Mouse (Mus musculus): ENCODE results near the gene Pls1. TPM values are rescaled to one million over a fixed set of nuclear protein-coding genes. Genes with fewer than 3 reads are reported as not detected.

The Pls1 gene
- polyA plus RNA-seq, 1 experiment from 2014 or later = 3.8 TPM

DNA sequence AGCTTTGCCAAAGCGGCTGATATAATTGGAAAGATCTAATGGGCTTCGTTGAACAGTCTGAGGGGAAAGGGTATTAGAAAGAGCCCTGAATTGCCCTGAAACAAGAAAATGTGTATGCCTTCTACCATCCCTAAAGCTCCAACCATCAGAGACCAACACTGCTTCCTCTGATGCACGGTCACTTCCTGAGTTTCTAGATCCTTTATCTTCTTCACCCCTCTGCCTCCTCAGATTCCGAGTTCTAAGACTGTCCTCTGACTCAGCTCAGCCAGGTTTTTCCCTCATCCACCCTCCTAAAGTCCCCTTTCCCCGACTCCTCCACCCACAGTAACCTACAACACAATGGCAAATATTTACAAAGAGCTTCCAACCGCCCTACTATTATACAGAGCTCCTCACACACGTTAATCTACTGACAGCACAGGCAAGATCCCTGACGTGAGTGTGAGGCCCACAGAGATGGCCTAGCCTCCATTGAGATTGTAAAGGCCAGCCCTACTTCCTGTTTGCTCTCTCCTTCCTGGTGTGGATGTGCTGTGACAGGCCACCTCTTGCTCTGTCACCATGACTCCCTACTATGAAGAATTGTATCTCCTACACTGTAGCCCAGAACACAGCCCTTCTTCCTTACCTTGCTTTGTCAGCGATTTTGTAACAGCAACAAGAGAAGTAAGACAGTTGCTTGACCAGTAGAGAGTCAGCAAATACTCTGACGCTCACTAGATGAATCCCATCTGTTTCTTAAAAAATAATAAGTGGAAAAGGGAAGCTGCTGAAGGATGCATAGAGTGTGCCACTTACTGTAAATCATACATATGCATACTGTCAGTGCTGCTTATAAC lies 43.3 kb downstream of the Pls1 start:
- Histone ChIP-seq H3K9ac (replicated peaks) (no peak overlapping the region), H3K36me3 (no peaks in the 10 kb centered on the region), H3K4me3 (no peak overlapping the region), H3K4me2 (replicated peaks) (no peak overlapping the region), H3K27ac (replicated peaks) (no peak overlapping the region), H3K9me3 (no peaks in the 10 kb centered on the region), H3K4me1 (no peaks in the 10 kb centered on the region), H3K27me3 (no peaks in the 10 kb centered on the region)
- no peak for ATAC-seq (ENCODE audit: low FRiP score, low read depth)
- WGBS = 67% methylated on average over 10 of the region's 10 CpGs

DNA sequence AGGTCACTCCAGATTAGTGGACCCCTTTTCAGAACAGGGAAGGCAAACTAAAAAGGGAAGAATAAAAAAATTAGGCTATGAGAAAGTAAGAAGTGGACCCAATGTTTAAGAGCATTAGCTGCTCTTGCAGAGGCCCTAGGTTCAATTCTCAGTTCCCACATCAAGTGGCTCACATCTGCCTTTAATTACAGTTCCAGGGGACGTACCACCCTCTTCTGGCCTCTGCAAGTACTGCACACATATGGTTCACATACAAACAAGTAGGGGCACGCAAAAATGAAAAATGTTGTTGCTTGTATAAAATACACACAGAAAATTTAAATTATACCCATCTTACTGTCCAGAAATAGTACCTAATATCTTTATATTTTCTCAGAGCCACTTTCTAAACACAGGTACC lies 48.8 kb downstream of the Pls1 start:
- H3K4me3 ChIP-seq = no peak overlapping the region
- H3K9ac ChIP-seq (replicated peaks) = no peak overlapping the region
- no peak overlapping the region for H3K27ac ChIP-seq (replicated peaks)
- no peaks in the 10 kb centered on the region for H3K4me1 ChIP-seq
- no peaks in the 10 kb centered on the region for H3K36me3 ChIP-seq
- no peaks in the 10 kb centered on the region for H3K27me3 ChIP-seq
- H3K9me3 ChIP-seq = no peaks in the 10 kb centered on the region
- no peak for ATAC-seq (ENCODE audit: low FRiP score, low read depth)
- 82% methylated on average over 2 of the region's 2 CpGs for WGBS
- no peak overlapping the region for H3K4me2 ChIP-seq (replicated peaks)

DNA sequence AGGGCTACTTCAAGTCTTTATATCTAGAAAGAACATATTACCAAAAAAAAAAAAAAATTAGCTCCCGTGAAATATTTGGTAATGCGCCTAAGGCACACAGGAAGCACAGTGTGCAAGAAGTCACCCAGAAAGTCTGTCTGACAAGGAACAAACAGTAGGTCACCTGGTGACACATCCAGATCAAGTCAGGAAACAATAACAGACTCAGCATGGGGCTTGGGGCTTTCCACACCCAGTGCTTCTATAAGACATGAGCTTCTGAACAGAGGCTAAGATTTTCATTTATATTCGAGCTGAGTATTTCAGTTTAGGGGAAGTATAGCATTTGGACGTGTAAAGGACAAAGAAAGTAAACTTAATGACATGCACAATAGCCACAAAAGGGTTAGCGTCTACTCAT lies 49.3 kb downstream of the Pls1 start:
- no peaks in the 10 kb centered on the region for H3K9me3 ChIP-seq
- H3K4me3 ChIP-seq = no peak overlapping the region

DNA sequence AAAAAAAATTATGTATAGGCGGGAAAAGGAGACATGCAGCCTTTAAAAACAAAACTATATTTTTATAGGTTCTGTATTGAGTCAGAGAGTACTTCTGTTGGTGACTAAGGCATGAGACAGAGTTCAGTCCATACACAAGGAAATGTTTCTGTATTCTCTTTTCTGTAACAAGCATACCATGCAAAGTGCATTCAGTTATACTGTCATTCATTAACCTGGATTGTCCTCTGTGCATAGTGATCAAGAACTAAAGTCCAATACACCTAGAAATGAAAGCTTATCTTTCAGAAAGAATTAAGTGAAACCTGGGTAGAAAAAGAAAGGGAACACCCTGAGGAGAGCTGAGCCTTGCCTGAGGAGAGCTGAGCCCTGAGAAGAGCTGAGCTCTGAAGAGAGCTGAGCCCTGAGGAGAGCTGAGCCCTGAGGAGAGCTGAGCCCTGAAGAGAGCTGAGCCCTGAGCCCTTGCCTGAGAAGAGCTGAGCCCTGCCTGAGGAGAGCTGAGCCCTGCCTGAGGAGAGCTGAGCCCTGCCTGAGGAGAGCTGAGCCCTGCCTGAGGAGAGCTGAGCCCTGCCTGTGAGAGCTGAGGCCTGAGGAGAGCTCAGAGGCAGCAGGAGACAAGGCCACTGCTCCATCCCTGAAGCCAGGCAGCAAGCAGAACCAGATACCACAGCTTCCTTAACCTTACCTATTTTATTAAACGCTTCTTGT lies 49.9 kb downstream of the Pls1 start:
- 80% methylated on average over 2 of the region's 2 CpGs for WGBS
- H3K9ac ChIP-seq (replicated peaks) = no peak overlapping the region

More for the DNA sequence above, 49.3 kb downstream of the Pls1 start:
- Histone ChIP-seq H3K36me3 (no peaks in the 10 kb centered on the region), H3K9ac (replicated peaks) (no peak overlapping the region), H3K4me1 (no peaks in the 10 kb centered on the region), H3K27ac (replicated peaks) (no peak overlapping the region), H3K4me2 (replicated peaks) (no peak overlapping the region), H3K27me3 (no peaks in the 10 kb centered on the region)
- ATAC-seq (ENCODE audit: low FRiP score, low read depth) = no peak
- WGBS = 27% methylated on average over 5 of the region's 5 CpGs

DNA sequence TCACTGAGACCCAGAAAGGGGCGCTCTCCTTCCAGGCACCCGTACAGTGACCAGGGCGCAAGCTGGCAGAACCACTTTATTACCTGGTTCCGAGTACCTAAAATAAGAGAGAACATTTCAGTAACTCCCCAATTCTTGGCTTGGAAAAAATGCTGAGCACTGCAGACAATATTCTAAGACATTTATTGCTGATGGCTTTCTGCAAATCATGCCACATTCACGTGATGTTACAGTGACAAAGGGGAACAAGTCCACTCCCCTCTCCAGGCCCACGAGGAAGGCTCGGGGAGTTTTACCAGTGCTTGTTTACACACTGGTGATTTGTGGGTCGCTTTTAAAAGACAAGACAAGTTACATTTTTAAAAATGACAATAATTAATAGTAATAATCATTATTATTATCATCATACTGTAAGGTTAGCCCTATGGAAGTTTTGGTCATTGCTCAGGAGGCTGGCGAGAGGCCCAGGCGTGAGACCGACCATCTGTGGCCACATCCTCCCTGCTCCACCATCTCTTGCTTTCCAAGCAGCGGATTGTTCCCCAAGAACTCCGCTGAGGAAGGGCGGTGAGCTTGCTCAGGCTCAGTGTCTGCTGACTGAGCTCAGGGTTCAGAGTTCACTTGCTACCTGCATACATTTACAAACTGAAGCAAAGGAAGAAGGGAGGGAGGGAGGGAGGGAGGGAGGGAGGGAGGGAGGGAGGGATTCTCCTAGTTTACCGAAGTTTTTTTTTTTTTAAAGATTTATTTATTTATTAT lies 50.9 kb downstream of the Pls1 start:
- WGBS = 91% methylated on average over 15 of the region's 15 CpGs
- Histone ChIP-seq H3K9ac (replicated peaks) (no peak overlapping the region), H3K4me1 (no peaks in the 10 kb centered on the region), H3K36me3 (no peaks in the 10 kb centered on the region), H3K27me3 (no peaks in the 10 kb centered on the region), H3K27ac (replicated peaks) (no peak overlapping the region), H3K9me3 (no peaks in the 10 kb centered on the region), H3K4me2 (replicated peaks) (no peak overlapping the region), H3K4me3 (no peak overlapping the region)
- ATAC-seq (ENCODE audit: low FRiP score, low read depth) = no peak

More for the DNA sequence above, 49.9 kb downstream of the Pls1 start:
- H3K9me3 ChIP-seq = no peaks in the 10 kb centered on the region
- H3K4me2 ChIP-seq (replicated peaks) = no peak overlapping the region
- no peak for ATAC-seq (ENCODE audit: low FRiP score, low read depth)
- no peaks in the 10 kb centered on the region for H3K36me3 ChIP-seq
- no peaks in the 10 kb centered on the region for H3K27me3 ChIP-seq
- no peak overlapping the region for H3K27ac ChIP-seq (replicated peaks)
- H3K4me3 ChIP-seq = no peak overlapping the region
- H3K4me1 ChIP-seq = no peaks in the 10 kb centered on the region

DNA sequence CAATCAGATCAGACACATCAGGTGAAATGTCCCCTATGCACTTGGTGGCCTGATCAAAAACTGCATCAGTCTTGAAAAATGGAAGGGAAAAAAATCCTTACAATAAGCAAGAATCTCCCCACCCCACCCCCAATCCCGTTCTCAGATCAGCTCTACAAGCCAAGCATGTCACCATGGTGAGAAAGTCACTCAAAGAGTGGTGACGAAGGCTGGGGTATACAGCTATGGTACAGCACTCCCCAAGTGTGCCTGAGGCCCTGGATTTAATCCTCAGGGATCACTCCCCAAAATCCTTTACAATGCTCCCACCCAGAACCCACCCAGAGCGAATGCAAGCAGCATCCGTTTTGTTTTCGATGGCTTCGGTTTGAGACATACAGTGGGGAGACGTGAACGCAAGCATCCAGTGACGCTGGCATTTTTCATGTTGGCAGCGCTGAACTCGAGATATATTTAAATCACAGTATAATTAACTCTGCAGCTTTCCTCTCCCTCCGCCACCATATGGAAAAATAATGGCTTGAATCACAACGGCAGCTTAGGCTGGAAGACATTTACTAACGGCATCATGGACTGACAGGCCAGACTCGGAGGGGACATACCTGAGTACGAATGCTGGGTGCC lies 60.1 kb downstream of the Pls1 start:
- ATAC-seq (ENCODE audit: low FRiP score, low read depth) = no peak
- H3K4me3 ChIP-seq = no peak overlapping the region
- 90% methylated on average over 16 of the region's 16 CpGs for WGBS

DNA sequence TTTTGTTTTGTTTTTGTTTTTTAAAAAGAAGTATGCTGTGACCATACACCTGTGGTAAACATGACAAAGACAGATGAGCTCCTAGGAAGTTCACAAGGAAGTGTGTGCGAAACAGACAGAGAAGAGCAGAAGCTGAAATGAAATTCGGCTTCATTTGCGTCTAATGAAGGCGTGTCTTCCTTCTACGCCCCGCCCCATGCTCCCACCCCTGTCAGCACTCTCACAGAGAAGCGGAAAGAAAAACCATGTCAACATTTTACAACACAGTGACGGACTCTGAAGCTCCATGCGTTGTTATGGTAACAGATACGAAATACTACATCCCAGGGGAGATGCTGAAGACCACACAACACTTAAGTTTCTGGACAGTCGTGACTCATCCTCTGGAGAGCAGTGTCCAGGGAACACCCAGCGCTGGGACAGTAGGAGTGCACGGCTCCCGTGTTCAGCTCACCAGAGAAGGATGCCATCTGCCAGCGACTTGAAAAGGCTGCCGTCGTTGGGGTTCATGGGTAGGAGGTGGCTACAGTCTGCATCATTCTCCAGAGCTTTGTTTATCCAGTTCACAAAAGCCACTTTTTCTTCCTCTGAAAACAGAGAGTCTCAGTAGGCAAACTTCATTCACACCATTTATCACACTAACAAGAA lies 61.3 kb downstream of the Pls1 start:
- Histone ChIP-seq H3K27ac (replicated peaks) (no peak overlapping the region), H3K4me2 (replicated peaks) (no peak overlapping the region), H3K4me1 (no peaks in the 10 kb centered on the region), H3K9ac (replicated peaks) (no peak overlapping the region), H3K27me3 (no peaks in the 10 kb centered on the region), H3K36me3 (no peaks in the 10 kb centered on the region), H3K9me3 (no peaks in the 10 kb centered on the region), H3K4me3 (no peak overlapping the region)
- ATAC-seq (ENCODE audit: low FRiP score, low read depth) = no peak
- 81% methylated on average over 17 of the region's 17 CpGs for WGBS

More for the DNA sequence above, 60.1 kb downstream of the Pls1 start:
- H3K4me2 ChIP-seq (replicated peaks) = no peak overlapping the region
- no peak overlapping the region for H3K9ac ChIP-seq (replicated peaks)
- H3K9me3 ChIP-seq = no peaks in the 10 kb centered on the region
- no peaks in the 10 kb centered on the region for H3K36me3 ChIP-seq
- H3K27ac ChIP-seq (replicated peaks) = no peak overlapping the region
- H3K27me3 ChIP-seq = no peaks in the 10 kb centered on the region
- H3K4me1 ChIP-seq = no peaks in the 10 kb centered on the region

DNA sequence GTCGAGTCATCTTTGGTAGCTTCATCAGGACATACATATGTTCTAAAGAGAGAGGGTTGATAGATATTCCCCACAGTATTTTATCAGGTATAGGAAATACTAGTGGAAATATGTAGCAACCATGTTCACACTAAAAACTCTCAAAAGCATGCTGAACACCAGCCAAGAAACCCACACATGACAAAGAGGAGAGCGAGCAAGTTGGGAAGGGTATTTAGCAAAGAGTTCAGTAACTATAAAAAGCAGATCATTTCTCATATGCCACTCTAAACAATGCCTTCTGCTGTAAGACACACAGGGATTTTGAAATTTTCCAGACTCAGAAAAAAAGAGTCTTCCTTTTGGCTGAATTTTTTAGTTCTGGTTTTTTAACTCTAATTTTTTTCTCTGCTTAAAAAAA lies 73.4 kb downstream of the Pls1 start:
- Histone ChIP-seq H3K27ac (replicated peaks) (no peak overlapping the region), H3K36me3 (no peaks in the 10 kb centered on the region), H3K4me1 (no peaks in the 10 kb centered on the region), H3K4me2 (replicated peaks) (no peak overlapping the region), H3K9me3 (no peaks in the 10 kb centered on the region), H3K9ac (replicated peaks) (no peak overlapping the region), H3K27me3 (no peaks in the 10 kb centered on the region), H3K4me3 (no peak overlapping the region)
- 91% methylated on average over 2 of the region's 2 CpGs for WGBS
- ATAC-seq (ENCODE audit: low FRiP score, low read depth) = no peak

DNA sequence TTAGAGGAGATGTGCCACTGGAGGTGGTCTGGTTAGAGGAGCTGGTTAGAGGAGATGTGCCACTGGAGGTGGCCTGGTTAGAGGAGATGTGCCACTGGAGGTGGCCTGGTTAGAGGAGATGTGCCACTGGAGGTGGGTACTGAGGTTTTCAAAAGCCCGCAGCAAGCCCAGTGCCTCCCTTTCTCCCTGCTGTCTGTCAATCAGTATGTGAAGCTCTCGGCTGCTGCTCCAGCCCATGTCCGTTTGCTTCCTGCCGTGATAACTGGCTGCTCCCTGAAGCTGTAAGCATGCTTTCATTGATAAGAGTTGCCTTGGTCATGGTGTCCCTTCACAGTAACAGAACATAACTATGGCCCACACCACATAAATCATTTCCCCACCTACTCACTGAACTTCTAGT lies 81.9 kb downstream of the Pls1 start:
- Histone ChIP-seq H3K4me3 (no peak overlapping the region), H3K9ac (replicated peaks) (no peak overlapping the region), H3K36me3 (no peaks in the 10 kb centered on the region), H3K27me3 (no peaks in the 10 kb centered on the region), H3K4me2 (replicated peaks) (no peak overlapping the region), H3K4me1 (no peaks in the 10 kb centered on the region), H3K27ac (replicated peaks) (no peak overlapping the region), H3K9me3 (no peaks in the 10 kb centered on the region)
- no peak for ATAC-seq (ENCODE audit: low FRiP score, low read depth)
- WGBS = 93% methylated on average over 4 of the region's 4 CpGs

DNA sequence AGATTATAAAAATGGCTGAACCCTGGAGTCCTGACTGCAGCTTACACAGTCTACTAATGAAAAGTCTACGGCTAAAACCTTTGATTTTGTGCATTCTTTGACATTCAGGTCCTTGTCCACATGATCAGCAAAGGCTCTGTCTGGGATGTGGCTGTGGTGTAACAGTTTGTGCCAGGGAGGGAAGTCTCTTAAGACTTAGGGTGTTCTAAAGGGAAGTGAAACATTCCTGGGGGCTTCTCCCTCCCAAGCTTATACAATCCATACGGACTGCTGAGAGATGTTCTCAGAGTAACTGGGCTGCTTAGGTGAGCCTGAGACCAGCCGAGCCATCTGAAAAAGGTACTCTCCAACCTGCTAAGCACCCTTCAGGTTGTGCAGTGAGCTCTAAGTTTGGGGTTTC lies 82.9 kb downstream of the Pls1 start:
- Histone ChIP-seq H3K27me3 (no peaks in the 10 kb centered on the region), H3K4me1 (no peaks in the 10 kb centered on the region), H3K36me3 (no peaks in the 10 kb centered on the region), H3K9me3 (no peaks in the 10 kb centered on the region), H3K4me3 (no peak overlapping the region), H3K9ac (replicated peaks) (no peak overlapping the region), H3K27ac (replicated peaks) (no peak overlapping the region), H3K4me2 (replicated peaks) (no peak overlapping the region)
- WGBS = 89% methylated on average over 3 of the region's 3 CpGs
- ATAC-seq (ENCODE audit: low FRiP score, low read depth) = no peak

DNA sequence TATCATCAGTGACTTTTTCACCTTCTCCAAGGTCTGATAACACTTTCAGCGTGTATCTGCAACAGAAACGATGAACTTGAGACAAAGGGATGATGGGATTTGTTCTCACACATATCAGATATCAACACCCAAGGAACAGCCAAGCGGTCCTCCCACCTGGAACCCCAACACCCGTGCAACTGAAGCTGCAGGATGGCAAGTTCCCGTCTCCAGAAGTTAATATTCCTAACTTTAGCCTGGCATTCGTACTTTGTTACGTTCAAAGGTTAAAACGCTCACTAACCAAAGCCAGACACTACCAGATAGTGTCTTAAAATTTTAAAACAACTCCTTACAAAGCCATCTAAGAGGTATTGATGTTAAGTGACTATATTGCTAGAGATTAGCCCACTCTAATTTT lies 83.7 kb downstream of the Pls1 start:
- no peak overlapping the region for H3K4me3 ChIP-seq
- H3K4me1 ChIP-seq = no peaks in the 10 kb centered on the region
- no peak for ATAC-seq (ENCODE audit: low FRiP score, low read depth)
- H3K9me3 ChIP-seq = no peaks in the 10 kb centered on the region
- no peak overlapping the region for H3K27ac ChIP-seq (replicated peaks)
- no peak overlapping the region for H3K4me2 ChIP-seq (replicated peaks)
- H3K27me3 ChIP-seq = no peaks in the 10 kb centered on the region
- no peaks in the 10 kb centered on the region for H3K36me3 ChIP-seq
- 91% methylated on average over 8 of the region's 8 CpGs for WGBS
- no peak overlapping the region for H3K9ac ChIP-seq (replicated peaks)
